Mouse (Mus musculus): Measurements from ENCODE around the gene Ddah1. TPM values are rescaled to one million over a fixed set of nuclear protein-coding genes. Genes with fewer than 3 reads are reported as not detected.

The Ddah1 gene
- polyA plus RNA-seq, 1 experiment from 2014 or later = 71.2 TPM

- Histone ChIP-seq H3K4me2 (ENCODE audit: low read depth, low read length, severe bottlenecking) (no peak overlapping the region), H3K4me3 (ENCODE audit: low read depth, low read length) (no peak overlapping the region), H3K9ac (ENCODE audit: low read length) (no peak overlapping the region), H3K27me3 (ENCODE audit: control insufficient read depth, insufficient read depth, low read length) (no peaks in the 10 kb centered on the region), H3K36me3 (ENCODE audit: control insufficient read depth, insufficient read depth, low read length) (no peaks in the 10 kb centered on the region), H3K27ac (ENCODE audit: low read depth, low read length) (no peak overlapping the region), H3K9me3 (ENCODE audit: control insufficient read depth, low read length) (no peaks in the 10 kb centered on the region), H3K4me1 (replicated peaks; ENCODE audit: control insufficient read depth, insufficient read depth, low read length) (peaks cover 11% of the 10 kb centered on the region)
- ATAC-seq (replicated peaks; ENCODE audit: low FRiP score) = no peak
- WGBS = 91% methylated on average over 6 of the region's 6 CpGs
- peak; percentile 28 for DNase-seq (ENCODE audit: low spot score)
Measured at GRCm38 (mm10) chr3:145802106-145802505, 43.6 kb downstream of the Ddah1 start.

DNA sequence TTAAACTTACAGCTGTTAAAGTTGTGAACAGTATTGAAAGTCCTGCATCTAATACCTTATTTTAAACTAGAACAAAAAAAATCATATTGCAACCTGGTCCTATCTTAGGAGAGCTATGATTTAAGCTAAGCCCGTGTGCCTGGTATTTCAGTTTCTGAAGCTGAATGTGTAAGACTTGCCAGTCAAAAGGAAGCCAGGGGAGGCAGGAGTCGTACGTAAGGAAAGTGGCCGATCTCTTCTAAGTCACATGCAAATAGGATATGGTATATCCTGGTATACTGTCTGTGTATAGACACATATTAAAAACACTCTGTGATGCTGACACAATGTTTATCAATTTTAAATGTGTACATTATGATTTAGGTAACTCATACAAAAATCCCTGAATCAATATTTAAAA lies 47.4 kb downstream of the Ddah1 start:
- peak; percentile 40 for DNase-seq (ENCODE audit: low spot score)
- H3K4me3 ChIP-seq (ENCODE audit: low read depth, low read length) = no peak overlapping the region
- H3K4me1 ChIP-seq (replicated peaks; ENCODE audit: control insufficient read depth, insufficient read depth, low read length) = peaks cover 11% of the 10 kb centered on the region
- no peak overlapping the region for H3K9ac ChIP-seq (ENCODE audit: low read length)
- H3K9me3 ChIP-seq (ENCODE audit: control insufficient read depth, low read length) = no peaks in the 10 kb centered on the region
- H3K4me2 ChIP-seq (ENCODE audit: low read depth, low read length, severe bottlenecking) = no peak overlapping the region
- no peaks in the 10 kb centered on the region for H3K27me3 ChIP-seq (ENCODE audit: control insufficient read depth, insufficient read depth, low read length)
- ATAC-seq (replicated peaks; ENCODE audit: low FRiP score) = no peak; the same call in 1 of the 2 replicates
- H3K27ac ChIP-seq (ENCODE audit: low read depth, low read length) = no peak overlapping the region
- no peaks in the 10 kb centered on the region for H3K36me3 ChIP-seq (ENCODE audit: control insufficient read depth, insufficient read depth, low read length)
- 8% methylated on average over 4 of the region's 4 CpGs for WGBS

DNA sequence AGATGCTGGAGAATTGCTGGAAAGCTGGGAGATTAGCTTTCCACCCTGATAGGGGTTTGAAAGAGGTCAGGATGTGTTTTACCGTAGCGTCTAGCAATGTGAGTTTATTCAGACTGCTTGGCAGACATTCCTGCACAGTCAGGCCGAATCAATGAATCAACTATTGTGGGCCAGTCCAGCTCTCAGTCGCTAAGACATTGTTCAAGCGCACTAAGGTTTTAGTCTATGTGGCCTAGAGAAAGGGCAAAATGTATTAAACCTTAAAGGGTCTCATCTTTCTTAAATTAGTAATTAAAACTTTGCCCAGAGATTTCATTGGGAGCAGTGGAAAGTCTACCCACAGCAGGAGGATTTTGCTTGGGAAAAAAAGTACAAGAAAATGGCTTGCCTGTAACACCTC lies 48.0 kb downstream of the Ddah1 start:
- H3K4me2 ChIP-seq (ENCODE audit: low read depth, low read length, severe bottlenecking) = peak overlapping the region; percentile 28; the same call in 1 of the 2 replicates
- peak overlapping the region; percentile 30; the same call in 1 of the 2 replicates for H3K9ac ChIP-seq (ENCODE audit: low read length)
- H3K4me1 ChIP-seq (replicated peaks; ENCODE audit: control insufficient read depth, insufficient read depth, low read length) = peaks cover 11% of the 10 kb centered on the region
- peak overlapping the region; percentile 58; the same call in 1 of the 2 replicates for H3K27ac ChIP-seq (ENCODE audit: low read depth, low read length)
- H3K4me3 ChIP-seq (ENCODE audit: low read depth, low read length) = no peak overlapping the region
- DNase-seq (ENCODE audit: low spot score) (peak; percentile 46), ATAC-seq (replicated peaks; ENCODE audit: low FRiP score) (peak; percentile 72)
- WGBS = 7% methylated on average over 5 of the region's 5 CpGs
- no peaks in the 10 kb centered on the region for H3K36me3 ChIP-seq (ENCODE audit: control insufficient read depth, insufficient read depth, low read length)
- no peaks in the 10 kb centered on the region for H3K27me3 ChIP-seq (ENCODE audit: control insufficient read depth, insufficient read depth, low read length)
- no peaks in the 10 kb centered on the region for H3K9me3 ChIP-seq (ENCODE audit: control insufficient read depth, low read length)

- no peaks in the 10 kb centered on the region for H3K9me3 ChIP-seq (ENCODE audit: control insufficient read depth, low read length)
- no peak overlapping the region for H3K4me2 ChIP-seq (ENCODE audit: low read depth, low read length, severe bottlenecking)
- 0 out of 2 replicates have a peak overlapping the region, but pooled peaks have one; percentile 18 for H3K27ac ChIP-seq (ENCODE audit: low read depth, low read length)
- 83% methylated on average over 1 of the region's 1 CpGs for WGBS
- ATAC-seq (replicated peaks; ENCODE audit: low FRiP score) (peak; percentile 48; the same call in 1 of the 2 replicates), DNase-seq (ENCODE audit: low spot score) (no peak)
- H3K36me3 ChIP-seq (ENCODE audit: control insufficient read depth, insufficient read depth, low read length) = no peaks in the 10 kb centered on the region
- H3K4me1 ChIP-seq (replicated peaks; ENCODE audit: control insufficient read depth, insufficient read depth, low read length) = peaks cover 5% of the 10 kb centered on the region
- H3K9ac ChIP-seq (ENCODE audit: low read length) = no peak overlapping the region
- no peaks in the 10 kb centered on the region for H3K27me3 ChIP-seq (ENCODE audit: control insufficient read depth, insufficient read depth, low read length)
- no peak overlapping the region for H3K4me3 ChIP-seq (ENCODE audit: low read depth, low read length)
Measured at GRCm38 (mm10) chr3:145816807-145817206, 58.3 kb downstream of the Ddah1 start.

- Histone ChIP-seq H3K36me3 (ENCODE audit: control insufficient read depth, insufficient read depth, low read length) (no peaks in the 10 kb centered on the region), H3K27me3 (ENCODE audit: control insufficient read depth, insufficient read depth, low read length) (no peaks in the 10 kb centered on the region), H3K4me3 (ENCODE audit: low read depth, low read length) (no peak overlapping the region), H3K9ac (ENCODE audit: low read length) (no peak overlapping the region), H3K9me3 (ENCODE audit: control insufficient read depth, low read length) (no peaks in the 10 kb centered on the region), H3K4me1 (replicated peaks; ENCODE audit: control insufficient read depth, insufficient read depth, low read length) (peaks cover 5% of the 10 kb centered on the region), H3K27ac (ENCODE audit: low read depth, low read length) (0 out of 2 replicates have a peak overlapping the region, but pooled peaks have one; percentile 18), H3K4me2 (ENCODE audit: low read depth, low read length, severe bottlenecking) (no peak overlapping the region)
- ATAC-seq (replicated peaks; ENCODE audit: low FRiP score) = 0 out of 2 replicates have a peak, but pooled peaks have one; percentile 31
- DNase-seq (ENCODE audit: low spot score) = no peak
- WGBS = 56% methylated on average over 6 of the region's 6 CpGs
Measured at GRCm38 (mm10) chr3:145817276-145817675, 58.8 kb downstream of the Ddah1 start.

DNA sequence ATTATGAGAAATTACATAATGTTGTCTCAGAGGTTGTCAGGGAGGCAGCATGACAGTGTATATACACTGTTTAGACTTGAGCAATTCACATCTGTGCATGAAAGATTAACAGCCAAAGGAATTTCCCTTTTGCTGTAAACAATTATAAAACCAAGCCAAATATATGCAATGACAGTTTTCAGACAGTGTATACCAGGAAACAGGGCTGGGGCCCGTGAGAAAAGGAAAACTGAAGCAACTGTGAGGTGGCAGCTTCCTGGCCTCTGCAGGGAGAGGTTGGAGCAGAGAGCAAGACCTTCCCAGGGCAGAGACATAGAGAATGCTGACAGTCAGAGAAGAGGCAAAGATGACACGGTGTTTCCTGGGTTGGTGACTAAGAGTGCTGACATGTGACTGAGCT lies 62.0 kb downstream of the Ddah1 start:
- no peak overlapping the region for H3K9ac ChIP-seq (ENCODE audit: low read length)
- H3K9me3 ChIP-seq (ENCODE audit: control insufficient read depth, low read length) = no peaks in the 10 kb centered on the region
- no peak overlapping the region for H3K4me2 ChIP-seq (ENCODE audit: low read depth, low read length, severe bottlenecking)
- no peak for ATAC-seq (replicated peaks; ENCODE audit: low FRiP score)
- no peak overlapping the region; the same call in 1 of the 2 replicates for H3K27ac ChIP-seq (ENCODE audit: low read depth, low read length)
- no peak overlapping the region for H3K4me3 ChIP-seq (ENCODE audit: low read depth, low read length)
- H3K36me3 ChIP-seq (ENCODE audit: control insufficient read depth, insufficient read depth, low read length) = no peaks in the 10 kb centered on the region
- no peaks in the 10 kb centered on the region for H3K27me3 ChIP-seq (ENCODE audit: control insufficient read depth, insufficient read depth, low read length)
- DNase-seq (ENCODE audit: low spot score) = no peak
- H3K4me1 ChIP-seq (replicated peaks; ENCODE audit: control insufficient read depth, insufficient read depth, low read length) = peaks cover 7% of the 10 kb centered on the region
- WGBS = 82% methylated on average over 2 of the region's 2 CpGs

DNA sequence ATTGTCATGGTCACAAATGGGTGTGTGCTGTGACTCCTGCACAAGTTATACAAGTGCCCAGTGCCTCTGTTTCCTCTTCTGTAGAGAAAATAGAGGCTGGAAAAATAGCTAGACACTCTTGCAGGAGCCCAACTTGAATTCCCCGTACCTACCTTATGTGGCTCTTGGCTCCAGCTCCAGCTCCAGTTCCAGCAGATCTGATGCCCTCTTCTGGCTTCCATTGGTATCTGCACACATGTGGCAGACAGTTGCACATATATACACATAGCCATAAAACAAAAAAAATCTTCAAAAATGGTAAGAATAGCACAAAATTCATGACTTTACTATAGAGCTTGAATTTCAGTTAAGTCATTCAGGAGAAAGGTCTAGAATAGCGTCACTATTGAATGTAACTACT lies 62.5 kb downstream of the Ddah1 start:
- ATAC-seq (replicated peaks; ENCODE audit: low FRiP score) = no peak
- no peak overlapping the region for H3K27ac ChIP-seq (ENCODE audit: low read depth, low read length)

GRCm38 (mm10) chr3:145822201-145822600 lies 63.7 kb downstream of the Ddah1 start:
- Histone ChIP-seq H3K4me3 (ENCODE audit: low read depth, low read length) (no peak overlapping the region), H3K27ac (ENCODE audit: low read depth, low read length) (no peak overlapping the region), H3K4me2 (ENCODE audit: low read depth, low read length, severe bottlenecking) (no peak overlapping the region), H3K36me3 (ENCODE audit: control insufficient read depth, insufficient read depth, low read length) (no peaks in the 10 kb centered on the region), H3K9me3 (ENCODE audit: control insufficient read depth, low read length) (no peaks in the 10 kb centered on the region), H3K4me1 (replicated peaks; ENCODE audit: control insufficient read depth, insufficient read depth, low read length) (peaks cover 9% of the 10 kb centered on the region; the same call in 1 of the 2 replicates), H3K9ac (ENCODE audit: low read length) (no peak overlapping the region), H3K27me3 (ENCODE audit: control insufficient read depth, insufficient read depth, low read length) (no peaks in the 10 kb centered on the region)
- DNase-seq (ENCODE audit: low spot score) (no peak), ATAC-seq (replicated peaks; ENCODE audit: low FRiP score) (no peak)
- WGBS = 88% methylated on average over 4 of the region's 4 CpGs

More for the DNA sequence above, 62.5 kb downstream of the Ddah1 start:
- Histone ChIP-seq H3K4me2 (ENCODE audit: low read depth, low read length, severe bottlenecking) (no peak overlapping the region), H3K4me3 (ENCODE audit: low read depth, low read length) (no peak overlapping the region), H3K27me3 (ENCODE audit: control insufficient read depth, insufficient read depth, low read length) (no peaks in the 10 kb centered on the region), H3K9ac (ENCODE audit: low read length) (no peak overlapping the region), H3K9me3 (ENCODE audit: control insufficient read depth, low read length) (no peaks in the 10 kb centered on the region), H3K36me3 (ENCODE audit: control insufficient read depth, insufficient read depth, low read length) (no peaks in the 10 kb centered on the region), H3K4me1 (replicated peaks; ENCODE audit: control insufficient read depth, insufficient read depth, low read length) (peaks cover 9% of the 10 kb centered on the region)
- no peak for DNase-seq (ENCODE audit: low spot score)
- WGBS = 97% methylated on average over 2 of the region's 2 CpGs

DNA sequence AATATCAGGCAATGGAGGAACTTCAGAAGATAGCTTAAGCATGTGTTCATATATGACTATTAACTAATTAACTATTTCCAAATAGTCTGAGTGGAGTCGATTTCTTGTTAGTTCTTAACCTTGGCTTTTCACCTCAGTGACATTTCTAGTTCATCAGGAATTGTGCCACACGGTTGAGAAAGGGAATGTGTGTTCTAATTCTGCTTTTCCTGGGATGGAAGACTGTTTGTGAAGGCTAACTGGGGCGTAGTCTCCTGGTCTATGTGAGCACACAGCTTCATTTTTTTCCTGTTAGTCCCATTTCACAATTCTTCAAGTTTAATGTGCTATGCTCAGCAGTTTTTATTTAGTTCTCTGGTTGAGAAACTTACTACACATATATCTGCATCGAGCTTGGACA lies 65.2 kb downstream of the Ddah1 start:
- H3K4me3 ChIP-seq (ENCODE audit: low read depth, low read length) = no peak overlapping the region
- DNase-seq (ENCODE audit: low spot score) = no peak
- WGBS = 85% methylated on average over 4 of the region's 4 CpGs

More for the DNA sequence above, 65.2 kb downstream of the Ddah1 start:
- Histone ChIP-seq H3K9me3 (ENCODE audit: control insufficient read depth, low read length) (no peaks in the 10 kb centered on the region), H3K9ac (ENCODE audit: low read length) (no peak overlapping the region), H3K4me2 (ENCODE audit: low read depth, low read length, severe bottlenecking) (no peak overlapping the region), H3K36me3 (ENCODE audit: control insufficient read depth, insufficient read depth, low read length) (no peaks in the 10 kb centered on the region), H3K4me1 (replicated peaks; ENCODE audit: control insufficient read depth, insufficient read depth, low read length) (peaks cover 16% of the 10 kb centered on the region), H3K27me3 (ENCODE audit: control insufficient read depth, insufficient read depth, low read length) (no peaks in the 10 kb centered on the region), H3K27ac (ENCODE audit: low read depth, low read length) (no peak overlapping the region)
- no peak for ATAC-seq (replicated peaks; ENCODE audit: low FRiP score)

All from forebrain, embryonic 11.5 days (tissue).